Mouse (Mus musculus) limb, embryonic 15.5 days (tissue): ENCODE results near the gene Supt5. TPM values are rescaled to one million over a fixed set of nuclear protein-coding genes. Genes with fewer than 3 reads are reported as not detected.
A peak's percentile ranks its signal among the peaks of the same experiment; 100 is the strongest.

Experiments used
- ATAC-seq: fragments of 200-750 bp; cut with Nextera tagmentation; 2 replicates; pipeline ENCODE4 v1.8.0; 2017; ENCODE audit warnings: low read depth, moderate TSS enrichment; ENCODE audit not compliant: insufficient number of reproducible peaks, low FRiP score, low TSS enrichment
- H3K27ac ChIP-seq: fragments of 300-500 bp; sonication (generic); 2 replicates; pipeline ENCODE4 v1.5.1; 2015; ENCODE audit warnings: moderate library complexity, mild to moderate bottlenecking, inconsistent platforms
- H3K27me3 ChIP-seq: fragments of 300-500 bp; sonication (generic); 2 replicates; pipeline ENCODE4 v1.6.1; 2015; ENCODE audit warnings: inconsistent platforms
- H3K36me3 ChIP-seq: fragments of 300-500 bp; sonication (generic); 2 replicates; pipeline ENCODE4 v1.6.1; 2015; ENCODE audit warnings: inconsistent platforms
- H3K4me1 ChIP-seq: fragments of 300-500 bp; sonication (generic); 2 replicates; pipeline ENCODE4 v1.6.1; 2015; ENCODE audit warnings: inconsistent platforms
- H3K4me2 ChIP-seq: fragments of 300-500 bp; sonication (generic); 2 replicates; pipeline ENCODE4 v1.6.1; 2015; ENCODE audit warnings: mild to moderate bottlenecking, inconsistent platforms
- H3K4me3 ChIP-seq: fragments of 300-500 bp; sonication (generic); 2 replicates; pipeline ENCODE4 v1.5.1; 2015; ENCODE audit warnings: mild to moderate bottlenecking, inconsistent platforms
- H3K9ac ChIP-seq: fragments of 300-500 bp; sonication (generic); 2 replicates; pipeline ENCODE4 v1.6.1; 2015; ENCODE audit warnings: inconsistent platforms
- H3K9me3 ChIP-seq: fragments of 300-500 bp; sonication (generic); 2 replicates; pipeline ENCODE4 v1.6.1; 2016; ENCODE audit warnings: inconsistent platforms
- WGBS: fragments of 180-500 bp; shearing (Covaris S2); methylation state at CpG from one replicate; pipeline ENCODE4 v1.1.7; 2015; 5-methylcytosine and 5-hydroxymethylcytosine counted together
- polyA plus RNA-seq: library from polyadenylated mRNA; unstranded; fragments of >200 nt; fragmentation: Nextera tagmentation; extraction: Ambion mirVana; gene quantifications from 2 replicates; pipeline ENCODE4 v1.2.1, GENCODE M21; 2015

The Supt5 gene
- polyA plus RNA-seq, 1 experiment from 2014 or later = 95.3 TPM

DNA sequence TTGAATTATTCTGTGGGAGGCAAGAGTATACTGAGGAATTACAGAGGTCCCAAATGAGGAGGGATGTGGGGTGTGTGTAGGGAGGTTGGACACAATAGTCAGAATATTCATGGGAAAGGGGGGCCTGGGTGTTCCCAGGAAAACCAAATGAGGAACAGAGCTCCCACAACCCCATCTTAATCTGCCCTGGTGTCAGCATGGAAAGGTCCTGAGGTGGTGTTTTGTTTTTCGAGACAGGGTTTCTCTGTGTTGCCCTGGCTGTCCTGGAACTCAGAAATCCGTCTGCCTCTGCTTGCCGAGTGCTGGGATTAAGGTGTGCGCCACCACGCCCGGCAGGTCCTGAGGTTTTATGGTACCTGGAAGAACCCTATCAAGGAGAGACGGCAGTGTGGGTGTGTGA, 19.9 kb upstream of the Supt5 start:
- Histone ChIP-seq H3K9ac (no peak overlapping the region), H3K4me3 (no peak overlapping the region), H3K4me2 (no peak overlapping the region), H3K4me1 (peaks cover 29% of the 10 kb centered on the region), H3K36me3 (peaks cover 62% of the 10 kb centered on the region), H3K27ac (peak overlapping the region; percentile 80), H3K9me3 (no peaks in the 10 kb centered on the region), H3K27me3 (no peaks in the 10 kb centered on the region)
- no peak for ATAC-seq
- WGBS = 48% methylated on average over 7 of the region's 7 CpGs

DNA sequence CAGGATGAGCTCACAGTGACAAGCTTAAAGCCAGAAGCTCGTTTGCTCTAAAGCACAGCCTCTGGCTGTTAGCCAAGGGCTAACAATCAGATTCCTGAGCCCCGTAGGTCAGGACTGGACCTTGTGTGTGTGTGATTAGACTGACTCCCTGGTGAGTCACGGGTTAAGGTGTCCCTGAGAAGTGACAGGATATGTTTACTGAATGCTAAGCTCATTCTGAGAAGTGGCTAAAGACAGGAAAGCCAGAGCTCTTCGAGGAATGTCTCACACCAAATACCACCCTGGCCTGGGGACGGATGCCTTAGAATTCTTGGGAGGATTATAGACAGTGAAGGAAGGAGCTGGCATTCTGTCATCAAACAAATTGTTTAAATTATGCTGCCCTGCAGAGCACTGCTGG, 19.4 kb upstream of the Supt5 start:
- H3K4me2 ChIP-seq = no peak overlapping the region
- no peak overlapping the region for H3K9ac ChIP-seq
- H3K36me3 ChIP-seq = peaks cover 64% of the 10 kb centered on the region
- H3K9me3 ChIP-seq = no peaks in the 10 kb centered on the region
- WGBS = 7% methylated on average over 5 of the region's 5 CpGs
- H3K4me1 ChIP-seq = peaks cover 30% of the 10 kb centered on the region
- no peak for ATAC-seq
- no peak overlapping the region for H3K4me3 ChIP-seq
- H3K27me3 ChIP-seq = no peaks in the 10 kb centered on the region
- H3K27ac ChIP-seq = peak overlapping the region; percentile 80

DNA sequence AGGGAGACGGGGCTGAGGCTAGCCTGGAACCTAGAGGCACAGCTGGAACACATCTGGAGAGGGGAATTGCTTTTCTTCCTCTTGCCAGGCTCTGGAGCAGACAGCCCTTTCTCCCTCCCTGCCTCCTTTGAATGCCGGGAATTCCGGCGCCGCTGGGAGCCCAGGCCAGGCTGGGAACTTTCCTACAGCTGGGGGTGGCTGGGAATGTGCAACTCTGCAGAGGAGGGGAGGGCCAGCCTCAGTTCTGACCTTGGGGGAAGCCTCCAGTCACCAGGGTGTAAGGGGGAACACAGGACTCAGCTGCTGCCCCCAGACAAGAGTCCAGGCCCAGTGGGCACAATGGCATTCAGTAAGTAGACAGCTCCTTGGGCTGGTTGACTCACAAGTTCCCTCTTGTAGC, 18.4 kb upstream of the Supt5 start:
- Histone ChIP-seq H3K9me3 (no peaks in the 10 kb centered on the region), H3K4me3 (no peak overlapping the region), H3K27ac (peak overlapping the region; percentile 80), H3K9ac (no peak overlapping the region), H3K36me3 (peaks cover 62% of the 10 kb centered on the region), H3K4me1 (peaks cover 34% of the 10 kb centered on the region), H3K4me2 (no peak overlapping the region), H3K27me3 (no peaks in the 10 kb centered on the region)
- 6% methylated on average over 5 of the region's 5 CpGs for WGBS
- peak; percentile 64 for ATAC-seq

DNA sequence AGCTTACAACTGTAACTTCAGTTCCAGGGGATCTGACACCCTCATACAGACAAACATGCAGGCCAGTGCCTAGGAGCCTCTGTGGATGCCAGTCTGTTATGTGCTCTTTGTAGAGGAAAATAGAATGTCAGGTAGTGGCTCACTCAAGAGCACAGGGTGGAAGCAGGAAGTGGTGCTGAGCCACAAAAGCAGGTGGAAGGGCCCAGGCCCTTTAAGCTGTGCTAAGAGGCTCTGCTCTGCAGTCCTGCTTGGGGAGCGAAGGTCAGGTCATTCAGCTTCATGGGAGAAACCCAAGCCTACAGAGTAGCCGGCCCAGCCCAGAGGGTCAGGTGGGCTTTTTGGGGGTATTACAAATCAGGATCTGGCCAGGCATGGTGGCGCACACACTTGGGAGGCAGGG, 16.7 kb upstream of the Supt5 start:
- H3K9me3 ChIP-seq = no peaks in the 10 kb centered on the region
- H3K4me1 ChIP-seq = peaks cover 41% of the 10 kb centered on the region
- no peak overlapping the region for H3K9ac ChIP-seq
- 86% methylated on average over 3 of the region's 3 CpGs for WGBS
- H3K27me3 ChIP-seq = no peaks in the 10 kb centered on the region
- H3K4me3 ChIP-seq = no peak overlapping the region
- no peak overlapping the region for H3K4me2 ChIP-seq
- peaks cover 50% of the 10 kb centered on the region for H3K36me3 ChIP-seq
- no peak overlapping the region for H3K27ac ChIP-seq
- ATAC-seq = no peak

DNA sequence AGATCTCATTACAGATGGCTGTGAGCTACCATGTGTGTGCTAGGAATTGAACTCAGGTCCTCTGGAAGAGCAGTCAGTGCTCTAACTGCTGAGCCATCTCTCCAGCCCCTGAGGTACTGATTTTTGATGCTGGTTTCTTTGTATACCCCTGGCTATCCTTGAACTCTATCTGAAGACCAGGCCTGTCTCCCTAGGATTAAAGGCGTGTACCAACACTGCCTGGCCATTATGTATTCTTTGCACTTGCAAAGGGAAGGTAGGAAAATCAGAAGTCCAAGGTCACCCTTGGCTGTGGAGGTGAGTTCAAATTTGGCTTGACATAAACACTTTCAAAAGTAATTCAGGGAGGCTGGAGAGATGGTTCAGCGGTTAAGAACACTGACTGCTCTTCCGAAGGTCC, 16.1 kb upstream of the Supt5 start:
- no peak overlapping the region for H3K4me2 ChIP-seq
- H3K27ac ChIP-seq = no peak overlapping the region
- H3K27me3 ChIP-seq = no peaks in the 10 kb centered on the region
- no peak overlapping the region for H3K9ac ChIP-seq
- ATAC-seq = no peak
- no peaks in the 10 kb centered on the region for H3K9me3 ChIP-seq
- peaks cover 43% of the 10 kb centered on the region for H3K36me3 ChIP-seq
- WGBS = 91% methylated on average over 3 of the region's 3 CpGs
- H3K4me1 ChIP-seq = peaks cover 42% of the 10 kb centered on the region
- no peak overlapping the region for H3K4me3 ChIP-seq

DNA sequence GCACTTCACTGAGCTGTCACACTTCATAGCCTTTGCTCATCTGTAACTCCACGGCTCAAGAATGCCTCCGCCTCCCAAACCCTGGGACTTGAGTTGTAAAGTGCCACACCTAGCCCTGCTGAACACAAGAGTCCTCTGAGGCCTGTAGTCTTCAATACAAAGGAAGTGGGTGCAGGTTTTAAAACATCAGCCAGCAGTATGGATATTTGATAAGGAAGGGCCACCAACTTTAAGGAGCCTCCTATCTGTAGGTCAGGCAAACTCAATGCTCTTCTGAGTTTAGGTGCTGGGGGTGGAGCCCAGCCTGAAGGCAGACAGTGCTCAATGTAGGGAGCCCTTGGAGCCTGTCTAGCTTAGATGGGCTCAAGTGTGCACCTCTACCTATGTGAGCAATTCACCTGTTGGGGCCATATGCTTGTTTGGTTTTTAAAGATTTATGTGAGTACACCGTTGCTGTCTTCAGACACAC, 15.6 kb upstream of the Supt5 start:
- WGBS = 87% methylated on average over 3 of the region's 3 CpGs
- H3K27ac ChIP-seq = no peak overlapping the region
- H3K4me3 ChIP-seq = no peak overlapping the region
- no peak overlapping the region for H3K4me2 ChIP-seq
- H3K27me3 ChIP-seq = no peaks in the 10 kb centered on the region
- H3K36me3 ChIP-seq = peaks cover 39% of the 10 kb centered on the region
- peaks cover 45% of the 10 kb centered on the region for H3K4me1 ChIP-seq
- H3K9ac ChIP-seq = no peak overlapping the region
- ATAC-seq = no peak
- H3K9me3 ChIP-seq = no peaks in the 10 kb centered on the region

DNA sequence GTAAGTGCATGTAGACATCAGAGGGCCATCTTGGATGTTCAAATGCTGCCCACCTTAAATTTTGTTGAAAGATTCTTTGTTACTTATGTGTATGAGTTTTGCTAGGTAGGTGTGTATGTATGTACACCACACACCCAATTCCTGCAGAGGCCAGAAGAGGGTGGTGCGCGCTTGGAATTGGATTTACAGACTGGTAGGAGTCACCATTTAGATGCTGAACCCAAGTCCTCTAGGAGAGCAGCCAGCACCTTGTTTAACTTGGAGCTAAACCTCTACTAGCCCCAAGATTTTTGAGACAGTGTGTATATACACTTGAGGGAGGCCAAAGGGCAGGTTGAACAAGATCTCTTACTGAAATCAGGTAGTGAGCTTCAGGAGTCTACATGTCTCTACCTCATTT, 14.7 kb upstream of the Supt5 start:
- ATAC-seq = no peak
- Histone ChIP-seq H3K27me3 (no peaks in the 10 kb centered on the region), H3K4me2 (no peak overlapping the region), H3K4me3 (no peak overlapping the region), H3K4me1 (peaks cover 44% of the 10 kb centered on the region), H3K9ac (no peak overlapping the region), H3K27ac (no peak overlapping the region), H3K9me3 (no peaks in the 10 kb centered on the region), H3K36me3 (peaks cover 36% of the 10 kb centered on the region)
- 91% methylated on average over 2 of the region's 2 CpGs for WGBS

DNA sequence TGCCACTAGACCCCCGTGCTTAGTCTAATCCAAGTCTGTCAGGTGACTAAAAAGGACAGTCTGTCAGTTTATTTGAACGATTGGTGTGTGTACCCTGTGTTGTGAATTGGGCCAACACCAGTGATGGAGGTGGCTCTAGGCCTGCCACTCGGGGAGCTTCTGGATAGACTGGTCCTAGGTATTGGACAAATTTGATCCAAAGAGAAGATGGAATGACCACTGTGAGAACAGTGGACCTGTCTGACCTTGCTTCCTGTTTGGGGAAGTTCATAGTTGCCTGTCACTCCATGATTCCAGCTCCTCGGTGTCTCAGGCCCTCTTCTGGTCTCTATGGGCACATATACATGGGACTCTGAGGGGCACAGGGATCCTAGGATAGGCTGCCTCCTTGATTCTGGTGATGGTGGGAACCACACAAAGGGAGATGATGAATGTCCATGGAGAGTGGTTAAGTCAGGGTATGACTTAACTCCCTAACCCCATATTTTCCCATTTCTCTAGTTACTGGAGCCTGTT, 13.2 kb upstream of the Supt5 start:
- H3K9ac ChIP-seq = peak overlapping the region; percentile 95
- H3K4me1 ChIP-seq = peaks cover 30% of the 10 kb centered on the region
- no peak overlapping the region for H3K27ac ChIP-seq
- H3K4me2 ChIP-seq = peak overlapping the region; percentile 70
- H3K27me3 ChIP-seq = no peaks in the 10 kb centered on the region
- no peak for ATAC-seq
- WGBS = 37% methylated on average over 4 of the region's 4 CpGs
- H3K36me3 ChIP-seq = peaks cover 36% of the 10 kb centered on the region
- peak overlapping the region; percentile 85 for H3K4me3 ChIP-seq
- H3K9me3 ChIP-seq = no peaks in the 10 kb centered on the region

DNA sequence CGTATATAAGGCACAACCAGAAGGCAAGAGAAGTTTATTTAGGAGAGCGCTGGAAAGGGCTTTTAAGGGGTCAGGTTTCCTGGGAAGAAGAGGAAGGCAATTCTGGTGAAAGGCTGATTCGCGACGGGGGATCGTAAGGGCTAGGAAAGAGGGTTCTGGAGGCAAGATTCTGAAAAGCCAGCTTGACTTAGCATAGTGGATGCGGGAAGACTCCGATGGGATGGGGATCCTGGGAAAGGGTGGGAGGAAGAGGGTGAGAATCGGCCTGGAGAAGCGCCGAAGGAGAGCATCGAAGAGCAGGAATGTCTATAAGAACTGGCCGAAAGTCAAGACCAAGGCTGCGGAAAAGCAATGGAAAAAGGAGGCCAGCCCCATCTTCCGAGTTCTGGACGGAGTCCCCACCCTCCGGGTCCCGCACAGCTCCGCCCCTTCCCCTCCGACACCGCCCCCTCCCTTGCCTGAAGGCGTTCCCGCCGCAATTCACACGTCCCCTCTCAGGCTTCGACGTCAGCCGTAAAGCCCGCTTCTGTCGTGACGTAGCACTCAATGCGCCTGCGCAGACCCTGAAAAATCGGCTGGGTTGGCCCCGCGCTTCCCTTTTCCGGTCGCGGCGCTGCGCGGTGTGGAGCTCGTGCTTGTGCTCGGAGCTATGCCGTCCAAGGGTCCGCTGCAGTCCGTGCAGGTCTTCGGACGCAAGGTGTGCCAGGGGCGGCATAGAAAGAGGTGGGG, 11.8 kb upstream of the Supt5 start, which contains the start of gene Rps16:
Gene Rps16, plus strand, starts transcription at position 498 of the 729 bp plus-strand sequence.
- Histone ChIP-seq H3K27me3 (no peaks in the 10 kb centered on the region), H3K36me3 (peaks cover 35% of the 10 kb centered on the region), H3K9me3 (no peaks in the 10 kb centered on the region), H3K4me2 (peak within 1 kb of the TSS; percentile 70), H3K27ac (peak within 1 kb of the TSS; percentile 95), H3K4me1 (peaks cover 27% of the 10 kb centered on the region), H3K9ac (peak within 1 kb of the TSS; percentile 95), H3K4me3 (peak within 1 kb of the TSS; percentile 85)
- under 1% methylated on average over 43 of the region's 50 CpGs for WGBS
- ATAC-seq = peak; percentile 93

DNA sequence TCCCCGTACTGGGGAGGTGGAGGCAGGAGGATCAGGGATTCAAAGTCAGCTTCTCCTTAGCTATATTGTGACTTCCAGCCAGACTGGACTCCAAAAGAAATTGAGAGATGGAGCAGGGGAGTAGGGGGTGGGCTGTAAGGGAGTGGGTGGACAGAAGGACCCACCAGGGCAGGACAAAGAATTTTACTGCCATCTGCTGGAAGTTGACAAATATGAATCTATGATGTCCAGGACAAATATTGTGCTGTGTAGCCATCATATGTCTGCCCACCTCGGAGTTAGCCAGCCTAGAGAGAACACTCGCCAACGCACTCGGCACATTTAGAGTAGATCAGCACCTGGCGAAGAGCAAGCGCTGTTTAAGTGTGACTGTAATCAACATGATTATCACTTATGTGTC, 10.1 kb upstream of the Supt5 start:
- WGBS = 85% methylated on average over 7 of the region's 7 CpGs
- no peak overlapping the region for H3K4me2 ChIP-seq
- no peaks in the 10 kb centered on the region for H3K9me3 ChIP-seq
- no peak for ATAC-seq
- H3K27me3 ChIP-seq = no peaks in the 10 kb centered on the region
- H3K4me3 ChIP-seq = no peak overlapping the region
- no peak overlapping the region for H3K9ac ChIP-seq
- peaks cover 20% of the 10 kb centered on the region for H3K36me3 ChIP-seq
- peaks cover 30% of the 10 kb centered on the region for H3K4me1 ChIP-seq
- H3K27ac ChIP-seq = no peak overlapping the region

DNA sequence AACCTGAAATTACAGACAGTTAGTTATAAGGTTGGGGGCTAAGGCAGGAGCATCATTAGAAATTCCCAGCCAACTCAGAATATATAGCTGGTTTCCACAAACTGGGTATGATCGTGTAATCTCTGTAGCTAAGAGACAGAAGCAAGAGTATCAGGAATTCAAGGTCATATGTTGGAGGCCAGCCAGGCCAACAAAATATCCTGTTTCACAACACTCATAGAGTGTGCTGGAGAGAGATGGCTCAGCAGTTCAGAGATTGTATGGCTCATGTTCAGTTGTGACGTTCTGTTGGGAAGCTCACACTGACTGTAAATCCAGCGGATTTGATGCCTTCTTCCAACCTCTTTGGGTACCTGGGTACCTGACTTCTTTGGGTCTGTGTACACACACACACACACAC, 9.2 kb upstream of the Supt5 start:
- H3K27me3 ChIP-seq = no peaks in the 10 kb centered on the region
- H3K4me2 ChIP-seq = no peak overlapping the region
- peaks cover 28% of the 10 kb centered on the region for H3K4me1 ChIP-seq
- 74% methylated on average over 3 of the region's 3 CpGs for WGBS
- no peak for ATAC-seq
- no peak overlapping the region for H3K27ac ChIP-seq
- no peak overlapping the region for H3K9ac ChIP-seq
- H3K9me3 ChIP-seq = no peaks in the 10 kb centered on the region
- H3K36me3 ChIP-seq = peaks cover 11% of the 10 kb centered on the region
- no peak overlapping the region for H3K4me3 ChIP-seq

DNA sequence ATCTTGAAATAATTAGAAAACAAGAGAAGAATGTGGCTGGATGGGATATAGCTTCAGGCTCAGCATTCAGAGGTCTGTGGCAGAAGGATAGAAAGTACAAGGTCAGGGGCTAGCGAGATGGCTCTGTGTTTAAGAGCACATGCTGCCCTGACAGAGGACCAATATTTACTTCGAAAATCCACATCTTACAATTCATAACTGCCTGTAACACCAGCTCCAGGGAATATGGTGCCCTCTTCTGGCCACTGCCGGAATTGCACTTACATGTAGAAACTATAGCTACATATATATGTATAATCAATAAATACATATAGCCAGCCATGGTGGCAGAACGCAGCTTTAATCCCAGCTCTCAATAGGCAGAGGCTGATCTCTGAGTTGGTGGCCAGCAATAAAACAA, 6.1 kb upstream of the Supt5 start:
- H3K27ac ChIP-seq = no peak overlapping the region
- no peaks in the 10 kb centered on the region for H3K9me3 ChIP-seq
- WGBS = 2% methylated on average over 4 of the region's 4 CpGs
- ATAC-seq = no peak
- no peak overlapping the region for H3K4me3 ChIP-seq
- no peak overlapping the region for H3K4me2 ChIP-seq
- H3K36me3 ChIP-seq = no peaks in the 10 kb centered on the region
- no peak overlapping the region for H3K9ac ChIP-seq
- H3K27me3 ChIP-seq = no peaks in the 10 kb centered on the region
- peaks cover 25% of the 10 kb centered on the region for H3K4me1 ChIP-seq
